Mouse (Mus musculus) ES-E14 (cell line): ENCODE measurements at regions not wholly inside any gene's neighbourhood (a gene's known extent, or its start where the extent isn't known, plus 50 kb on each side); places are given as distances from the start of the nearest gene placed in this dataset.

Experiments used
- DNase-seq: peaks from one replicate; pipeline ENCODE4 v3.0.0-alpha.2; 2013; ENCODE audit warnings: low read depth, low spot score
- H3K27ac ChIP-seq: 2 replicates; pipeline ENCODE4 v1.5.1; 2012; ENCODE audit warnings: low read depth, mild to moderate bottlenecking, low read length, moderate library complexity, mixed read lengths; ENCODE audit not compliant: poor library complexity, insufficient read depth, severe bottlenecking
- H3K36me3 ChIP-seq: 2 replicates; pipeline ENCODE4 v1.6.1; 2012; ENCODE audit warnings: mild to moderate bottlenecking, low read length, moderate library complexity, mixed read lengths; ENCODE audit not compliant: control insufficient read depth, poor library complexity, insufficient read depth, severe bottlenecking
- H3K4me1 ChIP-seq, 2 experiments: fragments of 150-350 bp in 1 of 2; sonication (generic) in 1 of 2; 2 replicates each; pipeline ENCODE4 v1.6.1; 2012; ENCODE audit warnings: low read length in 2 of 2, mild to moderate bottlenecking in 1 of 2, mixed read lengths in 1 of 2; ENCODE audit not compliant: control insufficient read depth in 2 of 2, insufficient read depth in 2 of 2, poor library complexity in 1 of 2
- H3K4me3 ChIP-seq, 2 experiments: fragments of 150-350 bp in 1 of 2; sonication (generic) in 1 of 2; 2 replicates each; pipeline ENCODE4 v1.5.1; 2012; ENCODE audit warnings: low read length in 2 of 2, low read depth in 1 of 2, mild to moderate bottlenecking in 1 of 2, mixed read lengths in 1 of 2; ENCODE audit not compliant: insufficient read depth in 1 of 2, poor library complexity in 1 of 2, severe bottlenecking in 1 of 2
- H3K9ac ChIP-seq: 2 replicates; pipeline ENCODE4 v1.6.1; 2012; ENCODE audit warnings: low read depth, mild to moderate bottlenecking, low read length, mixed read lengths; ENCODE audit not compliant: poor library complexity, insufficient read depth, severe bottlenecking
- H3K9me3 ChIP-seq: fragments of 150-350 bp; sonication (generic); 2 replicates; pipeline ENCODE4 v1.6.1; 2012; ENCODE audit warnings: low read depth, mild to moderate bottlenecking, low read length; ENCODE audit not compliant: control insufficient read depth, insufficient read depth
- CHD2 ChIP-seq: IDR thresholded peaks from 2 replicates; pipeline ENCODE4 v1.6.1; 2014; ENCODE audit warnings: mild to moderate bottlenecking, low read depth, low read length, inconsistent platforms
- HCFC1 ChIP-seq: IDR thresholded peaks from 2 replicates; pipeline ENCODE4 v1.6.1; 2012; ENCODE audit warnings: low read length, inconsistent platforms, borderline replicate concordance; ENCODE audit not compliant: insufficient read depth
- MAFK ChIP-seq: IDR thresholded peaks from 2 replicates; pipeline ENCODE4 v1.6.1; 2014; ENCODE audit warnings: mild to moderate bottlenecking, low read depth, low read length, inconsistent platforms; ENCODE audit not compliant: insufficient read depth
- ZC3H11A ChIP-seq: IDR thresholded peaks from 2 replicates; pipeline ENCODE4 v1.6.1; 2012; ENCODE audit warnings: low read depth, mild to moderate bottlenecking, inconsistent platforms, low read length, borderline replicate concordance
- ZNF384 ChIP-seq: IDR thresholded peaks from 2 replicates; pipeline ENCODE4 v1.6.1; 2012; ENCODE audit warnings: low read depth, low read length, inconsistent platforms
- in situ Hi-C, 2 experiments: fragments of 600-800 bp; cut with MboI; formaldehyde crosslinking; loops; one replicate each; pipeline ENCODE4 v1.15.1; 2025; ENCODE audit warnings: low sequenced_read_pairs in 2 of 2, inconsistent platforms in 1 of 2; ENCODE audit not compliant: unreplicated experiment in 2 of 2

DNA sequence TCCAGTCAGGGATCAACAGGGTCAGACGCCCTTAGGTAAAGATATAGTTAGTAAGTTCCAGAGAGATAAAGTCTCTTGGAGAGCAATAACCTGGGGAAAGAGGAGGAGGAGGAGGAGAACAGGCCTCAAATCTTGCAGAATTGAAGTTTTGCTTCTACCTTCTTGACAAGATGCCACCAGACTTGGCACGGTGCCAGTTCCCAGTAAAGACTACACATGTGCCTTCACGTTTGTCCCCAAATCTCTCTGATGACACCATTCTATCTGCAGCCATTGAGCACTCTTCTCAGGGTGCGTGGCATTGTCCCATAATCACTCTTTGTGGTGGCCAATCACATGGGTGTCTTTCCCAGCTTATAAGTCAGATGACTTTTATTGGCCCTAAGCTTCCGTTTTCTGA is 64.3 kb downstream of the Cartpt start:
- in situ Hi-C loops, result loop anchor here in 1 of 2 experiments (25.0 kb wide), 1 partner anchor 474 kb away; no protein-coding TSS in a partner anchor
- Histone ChIP-seq H3K9me3 (no peaks in the 10 kb centered on the region), H3K4me1 (no peaks in the 10 kb centered on the region), H3K9ac (no peak overlapping the region), H3K27ac (no peak overlapping the region), H3K4me3 (no peak overlapping the region), H3K36me3 (no peaks in the 10 kb centered on the region)
- DNase-seq, result no peak
- TF ChIP-seq ZNF384 (no peak), CHD2 (no peak), MAFK (no peak), HCFC1 (no peak)

DNA sequence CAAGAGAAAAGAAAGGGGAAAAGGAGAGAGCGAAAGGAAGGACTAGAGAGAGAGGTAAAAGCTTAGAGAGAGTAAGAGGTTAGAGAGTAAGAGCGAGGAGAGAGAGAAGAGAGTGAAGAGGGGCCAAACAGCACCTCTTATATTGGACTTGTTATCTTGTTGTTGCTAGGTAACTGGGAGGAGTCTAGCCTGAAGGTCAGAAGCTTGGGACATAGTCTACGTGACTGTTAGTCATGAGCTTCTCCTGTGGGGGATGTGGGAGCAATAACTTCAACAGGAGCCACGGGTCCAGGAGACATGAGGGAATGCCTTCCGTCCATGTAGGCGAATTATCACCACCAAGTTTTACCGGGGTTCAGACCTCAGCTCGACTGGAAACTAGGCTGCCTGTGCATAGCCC is 65.4 kb downstream of the Cartpt start:
- no peak for TF ChIP-seq ZC3H11A
- TF ChIP-seq ZNF384, result no peak
- TF ChIP-seq MAFK, result no peak
- TF ChIP-seq CHD2, result no peak
- TF ChIP-seq HCFC1, result no peak
- in situ Hi-C loops, result loop anchor here in 1 of 2 experiments (25.0 kb wide), 1 partner anchor 473 kb away; no protein-coding TSS in a partner anchor
- DNase-seq, result no peak

DNA sequence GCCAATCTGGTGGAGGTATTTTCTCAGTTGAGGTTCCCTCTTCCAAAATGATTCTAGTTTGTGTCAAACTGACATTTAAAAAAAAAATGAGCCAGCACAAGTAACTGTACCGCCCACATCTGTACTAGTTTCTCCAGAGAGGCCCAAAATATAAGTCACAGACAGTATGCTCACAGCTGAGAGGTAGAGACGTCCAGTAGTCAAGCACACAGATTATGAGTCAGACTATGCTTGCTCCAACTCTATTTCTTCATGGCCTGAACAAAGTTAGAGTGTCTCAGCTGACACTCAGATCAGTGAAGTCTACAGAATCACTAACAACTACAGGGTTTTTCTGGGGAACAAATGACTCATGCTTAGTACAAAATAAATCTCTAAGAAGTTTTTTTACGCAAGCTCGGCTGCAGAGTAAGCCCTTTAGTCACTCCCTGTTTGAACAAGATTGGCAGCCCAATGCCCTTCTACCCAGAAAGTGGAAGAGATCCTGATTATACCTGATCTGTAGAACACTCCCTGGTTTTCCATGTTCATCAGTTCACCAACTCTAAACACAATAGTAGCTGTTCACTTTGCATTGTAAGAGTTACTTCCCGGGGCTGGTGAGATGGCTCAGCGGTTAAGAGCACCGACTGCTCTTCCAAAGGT is 70.7 kb downstream of the Cartpt start:
- DNase-seq, result no peak

More for the DNA sequence above, 65.4 kb downstream of the Cartpt start:
- Histone ChIP-seq H3K4me1 (no peaks in the 10 kb centered on the region), H3K9ac (no peak overlapping the region), H3K9me3 (no peaks in the 10 kb centered on the region), H3K36me3 (no peaks in the 10 kb centered on the region), H3K27ac (no peak overlapping the region), H3K4me3 (no peak overlapping the region)

DNA sequence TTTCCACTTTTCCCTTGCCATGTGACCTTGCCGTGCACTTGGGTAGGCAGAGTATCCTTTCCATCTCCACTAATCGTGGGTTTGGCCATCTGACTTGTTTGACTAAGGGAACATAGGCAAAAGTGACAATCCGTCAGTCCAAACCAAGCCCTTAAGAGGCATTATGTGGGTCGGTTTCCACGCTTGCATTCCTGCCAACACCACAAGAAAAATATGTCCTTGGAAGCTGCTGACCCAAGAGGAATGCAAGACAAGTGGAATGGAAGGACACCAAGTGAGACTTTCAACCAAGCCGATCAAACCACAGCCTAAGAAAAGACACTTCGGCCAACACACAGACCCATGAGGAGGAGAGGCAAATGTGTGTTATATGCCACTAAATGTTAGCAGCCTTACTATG is 73.3 kb downstream of the Cartpt start:
- Histone ChIP-seq H3K9me3 (no peaks in the 10 kb centered on the region), H3K4me1 (no peaks in the 10 kb centered on the region), H3K9ac (no peak overlapping the region), H3K27ac (no peak overlapping the region), H3K36me3 (no peaks in the 10 kb centered on the region), H3K4me3 (no peak overlapping the region)
- no peak for TF ChIP-seq HCFC1
- no peak for TF ChIP-seq ZNF384
- no peak for TF ChIP-seq CHD2
- TF ChIP-seq MAFK, result no peak
- TF ChIP-seq ZC3H11A, result no peak
- no peak for DNase-seq
- in situ Hi-C loops, result loop anchor here in 1 of 2 experiments (25.0 kb wide), 1 partner anchor 465 kb away; no protein-coding TSS in a partner anchor

More for the DNA sequence above, 70.7 kb downstream of the Cartpt start:
- TF ChIP-seq HCFC1, result no peak
- no peak for TF ChIP-seq MAFK
- no peak for TF ChIP-seq ZNF384
- TF ChIP-seq CHD2, result no peak
- TF ChIP-seq ZC3H11A, result no peak
- Histone ChIP-seq H3K4me1 (no peaks in the 10 kb centered on the region), H3K9ac (no peak overlapping the region), H3K4me3 (no peak overlapping the region), H3K36me3 (no peaks in the 10 kb centered on the region), H3K27ac (no peak overlapping the region), H3K9me3 (no peaks in the 10 kb centered on the region)
- in situ Hi-C loops, result loop anchor here in 1 of 2 experiments (25.0 kb wide), 1 partner anchor 468 kb away; no protein-coding TSS in a partner anchor

GRCm38 (mm10) chr13:99824625-99825024 is 76.3 kb downstream of the Cartpt start:
- peak; percentile 65 for DNase-seq
- in situ Hi-C loops, result loop anchor here in 1 of 2 experiments (25.0 kb wide), 1 partner anchor 462 kb away; no protein-coding TSS in a partner anchor
- Histone ChIP-seq H3K9me3 (no peaks in the 10 kb centered on the region), H3K36me3 (no peaks in the 10 kb centered on the region), H3K27ac (no peak overlapping the region), H3K9ac (peak overlapping the region; percentile 50; the same call in 1 of the 2 replicates), H3K4me3 (peak overlapping the region; percentile 28 to 41), H3K4me1 (no peaks in the 10 kb centered on the region)
- TF ChIP-seq CHD2 (peak; percentile 76; the same call in 1 of the 2 replicates), HCFC1 (no peak)
